Mouse (Mus musculus) limb, embryonic 14.5 days (tissue): ENCODE measurements around the gene Fras1. TPM values are rescaled to one million over a fixed set of nuclear protein-coding genes. Genes with fewer than 3 reads are reported as not detected.

Source experiments
- ATAC-seq: fragments of 200-750 bp; cut with Nextera tagmentation; 2 replicates; pipeline ENCODE4 v1.8.0; 2017; ENCODE audit warnings: low read depth, moderate number of reproducible peaks, moderate TSS enrichment; ENCODE audit not compliant: low FRiP score
- DNase-seq: peaks from one replicate; pipeline ENCODE4 v3.0.0-alpha.2; 2015; ENCODE audit warnings: low spot score
- H3K27ac ChIP-seq: fragments of 300-500 bp; sonication (generic); replicated peaks from 2 replicates; pipeline ENCODE4 v1.5.1; 2014; ENCODE audit warnings: low read depth, mild to moderate bottlenecking, low read length, moderate library complexity, mixed read lengths
- H3K27me3 ChIP-seq: fragments of 300-500 bp; sonication (generic); 2 replicates; pipeline ENCODE4 v1.6.1; 2014; ENCODE audit warnings: low read length, mixed read lengths; ENCODE audit not compliant: control insufficient read depth, insufficient read depth
- H3K36me3 ChIP-seq: fragments of 300-500 bp; sonication (generic); 2 replicates; pipeline ENCODE4 v1.6.1; 2014; ENCODE audit warnings: mild to moderate bottlenecking, low read length, moderate library complexity, mixed read lengths; ENCODE audit not compliant: control insufficient read depth, insufficient read depth
- H3K4me1 ChIP-seq: fragments of 300-500 bp; sonication (generic); 2 replicates; pipeline ENCODE4 v1.6.1; 2014; ENCODE audit warnings: antibody characterized with exemption, low read length, mixed read lengths; ENCODE audit not compliant: control insufficient read depth, insufficient read depth
- H3K4me2 ChIP-seq: fragments of 300-500 bp; sonication (generic); replicated peaks from 2 replicates; pipeline ENCODE4 v1.6.1; 2014; ENCODE audit warnings: low read depth, mild to moderate bottlenecking, low read length, moderate library complexity; ENCODE audit not compliant: severe bottlenecking
- H3K4me3 ChIP-seq: fragments of 300-500 bp; sonication (generic); replicated peaks from 2 replicates; pipeline ENCODE4 v1.5.1; 2014; ENCODE audit warnings: low read length
- H3K9ac ChIP-seq: fragments of 300-500 bp; sonication (generic); 2 replicates; pipeline ENCODE4 v1.6.1; 2014; ENCODE audit warnings: mild to moderate bottlenecking, low read depth, low read length, moderate library complexity; ENCODE audit not compliant: severe bottlenecking
- H3K9me3 ChIP-seq: fragments of 300-500 bp; sonication (generic); 2 replicates; pipeline ENCODE4 v1.6.1; 2016; ENCODE audit warnings: low read length; ENCODE audit not compliant: control insufficient read depth
- POLR2A ChIP-seq: fragments of 200-500 bp; IDR thresholded peaks from 2 replicates; pipeline ENCODE4 v1.8.0; 2012; ENCODE audit warnings: inconsistent platforms, mild to moderate bottlenecking, moderate library complexity, borderline replicate concordance; ENCODE audit not compliant: insufficient read depth, insufficient read length; ENCODE audit errors: extremely low read depth
- WGBS: fragments of 180-500 bp; shearing (Covaris S2); extraction: QIAGEN DNeasy Blood & Tissue Kit; methylation state at CpG from one replicate; pipeline ENCODE4 v1.1.7; 2014; 5-methylcytosine and 5-hydroxymethylcytosine counted together
- polyA plus RNA-seq, 2 experiments: library from polyadenylated mRNA; depleted of rRNA in 1 of 2; stranded (reverse) in 1 of 2; unstranded in 1 of 2; fragments of >200 nt; fragmentation: Nextera tagmentation in 1 of 2; extraction: Ambion mirVana in 1 of 2; gene quantifications; 2 replicates each; pipeline versions ENCODE4 v1.2.1 to v1.2.3; 2012 to 2014

Fras1 gene
- polyA plus RNA-seq, 2 experiments = 10.5 to 30.5 TPM

DNA sequence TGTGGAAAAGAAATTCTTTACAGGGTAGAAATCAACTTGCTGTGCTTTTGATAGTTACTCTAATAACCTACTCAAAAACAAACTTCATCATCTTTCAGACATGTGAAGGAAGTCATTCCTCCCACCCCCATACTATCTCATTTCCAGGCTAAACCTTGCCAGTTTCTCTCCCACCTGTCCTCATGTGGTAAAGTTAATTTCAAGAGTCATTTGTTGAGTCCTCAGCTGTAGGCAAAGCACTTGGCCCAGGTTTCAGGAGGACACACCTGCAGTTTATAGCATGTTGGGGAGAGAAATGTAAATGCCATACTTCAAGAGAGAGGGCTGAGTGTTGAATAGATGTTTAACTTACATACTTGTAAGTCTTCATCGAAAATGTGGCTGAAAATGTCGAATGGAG is 107.4 kb downstream of the Fras1 start:
- no peak overlapping the region for H3K4me2 ChIP-seq
- no peaks in the 10 kb centered on the region for H3K27me3 ChIP-seq
- no peak for TF ChIP-seq POLR2A
- DNase-seq = no peak
- no peaks in the 10 kb centered on the region for H3K4me1 ChIP-seq
- H3K9me3 ChIP-seq = no peaks in the 10 kb centered on the region
- no peak for ATAC-seq
- H3K9ac ChIP-seq = no peak overlapping the region
- H3K27ac ChIP-seq = no peak overlapping the region
- no peak overlapping the region for H3K4me3 ChIP-seq
- 94% methylated on average over 2 of the region's 2 CpGs for WGBS
- H3K36me3 ChIP-seq = no peaks in the 10 kb centered on the region

DNA sequence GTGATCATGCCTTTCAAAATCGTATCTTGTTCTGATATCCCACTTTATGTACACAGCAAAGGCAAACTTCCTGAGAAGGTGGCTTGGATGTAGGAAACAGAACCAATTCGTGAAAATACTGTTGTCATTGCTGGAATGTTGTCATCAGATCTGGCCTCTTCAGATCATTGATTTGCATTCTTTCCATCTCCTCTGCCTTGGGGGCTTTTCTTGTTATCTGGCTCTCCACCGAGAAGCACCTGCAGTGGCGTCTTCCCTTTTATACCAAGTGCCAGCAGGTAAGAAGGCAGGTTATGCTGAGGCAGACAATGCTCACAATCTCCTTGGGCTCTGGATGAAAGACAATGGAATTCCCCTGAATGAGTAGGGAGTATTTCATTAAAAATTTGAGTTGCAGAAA is 108.3 kb downstream of the Fras1 start:
- WGBS = 72% methylated on average over 4 of the region's 4 CpGs

DNA sequence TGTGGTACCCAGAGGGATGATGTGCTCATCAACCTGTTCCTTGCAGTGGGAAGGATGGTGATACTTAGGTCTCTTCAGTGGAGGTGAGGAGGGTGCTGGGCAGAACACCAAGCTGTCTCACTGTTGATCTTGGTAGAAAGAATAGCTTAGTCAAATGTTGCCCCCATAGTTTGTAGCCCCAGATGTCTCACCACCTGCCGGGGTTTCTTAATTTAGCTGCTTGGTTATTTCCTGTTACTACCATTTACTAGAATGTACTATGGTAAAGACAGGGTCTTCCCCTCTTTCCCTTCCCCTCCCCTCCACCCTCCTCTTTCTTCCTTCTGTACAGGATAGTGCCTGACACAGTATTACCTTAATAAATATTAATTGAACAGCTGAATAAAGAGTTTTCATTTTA is 118.7 kb downstream of the Fras1 start:
- DNase-seq = no peak
- no peak overlapping the region for H3K4me3 ChIP-seq
- no peak for ATAC-seq
- H3K36me3 ChIP-seq = no peaks in the 10 kb centered on the region
- H3K27me3 ChIP-seq = no peaks in the 10 kb centered on the region
- no peak for TF ChIP-seq POLR2A
- no peak overlapping the region for H3K9ac ChIP-seq
- no peak overlapping the region for H3K4me2 ChIP-seq
- H3K9me3 ChIP-seq = no peaks in the 10 kb centered on the region
- H3K4me1 ChIP-seq = no peaks in the 10 kb centered on the region
- WGBS = 89% methylated on average over 1 of the region's 1 CpGs
- H3K27ac ChIP-seq = no peak overlapping the region

More for the DNA sequence above, 108.3 kb downstream of the Fras1 start:
- Histone ChIP-seq H3K4me2 (no peak overlapping the region), H3K4me3 (no peak overlapping the region), H3K4me1 (no peaks in the 10 kb centered on the region), H3K27me3 (no peaks in the 10 kb centered on the region), H3K27ac (no peak overlapping the region), H3K36me3 (no peaks in the 10 kb centered on the region), H3K9ac (no peak overlapping the region), H3K9me3 (no peaks in the 10 kb centered on the region)
- DNase-seq (no peak), ATAC-seq (no peak)
- no peak for TF ChIP-seq POLR2A

DNA sequence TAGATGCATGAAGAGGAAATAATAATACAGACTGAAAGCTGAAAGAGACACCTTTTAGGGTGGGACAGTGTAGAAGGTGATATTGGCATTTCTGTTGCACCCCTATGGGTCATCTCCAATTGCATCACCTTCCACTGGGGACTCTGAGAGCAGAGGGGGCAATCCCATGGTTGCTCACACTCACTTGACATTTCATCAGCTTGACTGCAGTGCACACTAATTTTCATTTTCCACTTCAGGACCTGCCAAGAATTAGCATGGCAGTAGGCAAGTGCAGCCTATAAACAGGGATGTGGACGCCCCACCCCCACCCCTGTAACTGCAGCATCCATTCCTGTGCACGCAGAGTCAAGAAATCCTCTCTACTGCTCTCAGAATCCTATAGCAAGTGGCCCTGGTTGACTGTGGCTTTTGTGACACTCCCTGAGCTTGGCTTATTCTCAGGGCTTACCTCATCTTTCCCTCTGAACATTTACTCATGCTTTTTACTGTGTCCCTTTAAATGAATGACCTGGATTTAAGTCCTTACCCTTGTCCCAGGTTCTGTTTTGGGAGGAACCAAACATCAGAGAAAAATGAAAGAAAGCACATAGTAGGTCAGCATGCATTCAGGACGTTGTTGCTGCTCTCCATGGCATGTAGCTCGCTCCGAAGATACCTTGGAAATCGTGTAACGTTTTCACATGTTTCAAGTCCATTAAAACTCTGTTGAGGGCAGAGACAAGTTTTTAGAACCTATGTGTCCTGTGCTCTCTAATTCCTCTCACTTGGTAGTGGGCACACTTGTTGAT is 120.9 kb downstream of the Fras1 start:
- ATAC-seq (no peak), DNase-seq (no peak)
- TF ChIP-seq POLR2A = no peak
- Histone ChIP-seq H3K4me3 (no peak overlapping the region), H3K9ac (no peak overlapping the region), H3K4me1 (no peaks in the 10 kb centered on the region), H3K9me3 (no peaks in the 10 kb centered on the region), H3K27ac (no peak overlapping the region), H3K4me2 (no peak overlapping the region), H3K36me3 (no peaks in the 10 kb centered on the region), H3K27me3 (no peaks in the 10 kb centered on the region)
- WGBS = 93% methylated on average over 7 of the region's 7 CpGs

DNA sequence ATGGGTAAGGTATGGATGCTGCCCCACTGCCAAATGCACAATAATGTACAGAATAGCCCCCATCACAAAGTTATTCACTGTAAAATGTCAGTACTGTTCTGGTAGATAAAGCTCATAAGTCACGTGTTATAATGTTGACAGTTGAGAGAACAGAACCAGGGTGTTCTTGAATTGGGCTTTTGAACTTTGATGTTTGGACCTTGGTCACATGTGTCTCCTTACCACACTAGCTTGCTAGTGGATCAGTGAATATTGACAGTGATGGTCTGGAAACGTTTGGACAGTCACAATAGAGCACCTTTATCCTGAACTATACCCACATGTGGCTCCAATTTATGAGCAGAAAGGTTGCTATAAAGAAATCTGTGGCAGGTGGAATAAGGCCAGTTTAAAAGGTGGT is 124.3 kb downstream of the Fras1 start:
- no peak overlapping the region for H3K9ac ChIP-seq

DNA sequence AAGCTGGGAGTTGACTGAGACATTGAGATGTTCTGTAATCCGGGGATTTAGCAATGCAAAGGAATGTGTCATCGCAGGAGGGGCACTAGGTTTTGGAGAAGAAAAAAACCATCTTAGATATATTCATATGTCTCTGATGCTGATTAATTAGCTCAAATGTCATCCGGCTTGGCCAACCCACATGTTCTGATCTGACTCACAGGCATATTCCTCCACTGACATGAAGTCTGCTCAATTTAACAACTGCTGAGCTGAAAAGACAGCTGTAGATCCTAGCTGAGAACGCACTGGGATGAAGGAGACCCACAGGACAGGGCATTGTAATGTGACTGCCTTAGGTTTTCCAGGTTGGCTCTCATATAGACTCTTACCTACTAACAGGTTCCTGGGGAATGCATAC is 128.0 kb downstream of the Fras1 start:
- Histone ChIP-seq H3K27me3 (no peaks in the 10 kb centered on the region), H3K4me3 (no peak overlapping the region), H3K27ac (no peak overlapping the region), H3K4me1 (no peaks in the 10 kb centered on the region), H3K9me3 (no peaks in the 10 kb centered on the region), H3K9ac (no peak overlapping the region), H3K4me2 (no peak overlapping the region), H3K36me3 (no peaks in the 10 kb centered on the region)
- TF ChIP-seq POLR2A = no peak
- no peak for DNase-seq
- WGBS = 83% methylated on average over 4 of the region's 4 CpGs
- ATAC-seq = no peak

More for the DNA sequence above, 124.3 kb downstream of the Fras1 start:
- H3K4me1 ChIP-seq = no peaks in the 10 kb centered on the region
- H3K4me2 ChIP-seq = no peak overlapping the region
- no peaks in the 10 kb centered on the region for H3K9me3 ChIP-seq
- DNase-seq (no peak), ATAC-seq (no peak)
- no peaks in the 10 kb centered on the region for H3K27me3 ChIP-seq
- 51% methylated on average over 2 of the region's 2 CpGs for WGBS
- H3K27ac ChIP-seq = no peak overlapping the region
- no peaks in the 10 kb centered on the region for H3K36me3 ChIP-seq
- no peak for TF ChIP-seq POLR2A
- H3K4me3 ChIP-seq = no peak overlapping the region
